In the genomic region with DNA sequence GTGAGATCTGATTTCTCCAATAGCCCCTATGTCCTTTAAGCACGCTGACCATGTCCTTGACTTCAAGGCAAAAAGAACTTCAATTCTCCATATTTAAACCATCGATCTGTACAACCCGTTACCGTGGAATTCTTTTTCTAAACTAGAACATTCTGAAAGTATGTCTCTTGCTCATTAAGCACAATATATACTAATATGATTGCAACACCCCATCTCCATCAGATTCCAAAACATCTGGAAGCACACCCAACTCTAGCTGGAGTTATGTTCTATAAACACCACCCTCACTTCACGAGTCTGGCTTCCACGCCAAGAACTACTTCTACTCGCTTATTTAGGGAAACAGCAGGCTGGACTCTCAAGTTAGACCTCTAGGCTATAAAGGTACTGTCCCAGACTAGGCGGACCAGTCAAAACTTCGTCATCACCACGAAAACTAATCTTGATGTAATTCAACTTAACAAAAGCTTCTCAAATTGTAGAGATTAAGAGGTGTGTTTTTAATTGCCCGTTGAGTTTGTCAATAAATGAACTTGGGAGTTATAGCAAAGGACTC, we compare ENCODE assay signal across 8 mouse cellular contexts. TPM values are rescaled to one million over a fixed set of nuclear protein-coding genes. Genes with fewer than 3 reads are reported as not detected.
DNase-seq lines count a peak whose midpoint lies in the region; ATAC-seq lines count a peak whose summit lies in the region.

No protein-coding gene starts in this region.

- peak overlapping the region; percentile 94 for H3K4me3 ChIP-seq in limb, embryonic 12.5 days (replicated peaks)
- peak overlapping the region; percentile 94 for H3K4me3 ChIP-seq in neural tube, embryonic 12.5 days

- WGBS in limb, embryonic 12.5 days, result 42% methylated on average over 11 of the region's 11 CpGs
- 42% methylated on average over 11 of the region's 11 CpGs for WGBS in neural tube, embryonic 12.5 days

- H3K36me3 ChIP-seq in limb, embryonic 12.5 days, result no peaks in the 10 kb centered on the region
- H3K36me3 ChIP-seq in neural tube, embryonic 12.5 days, result no peaks in the 10 kb centered on the region; the same call in 1 of the 2 replicates

- H3K4me1 ChIP-seq in limb, embryonic 12.5 days (replicated peaks), result peaks cover 23% of the 10 kb centered on the region
- H3K4me1 ChIP-seq in neural tube, embryonic 12.5 days, result peaks cover 19% of the 10 kb centered on the region

- no peaks in the 10 kb centered on the region for H3K9me3 ChIP-seq in limb, embryonic 12.5 days
- no peaks in the 10 kb centered on the region for H3K9me3 ChIP-seq in neural tube, embryonic 12.5 days

- peak overlapping the region; percentile 88 for H3K9ac ChIP-seq in limb, embryonic 12.5 days (replicated peaks)
- H3K9ac ChIP-seq in neural tube, embryonic 12.5 days, result peak overlapping the region; percentile 94

- H3K4me2 ChIP-seq in limb, embryonic 12.5 days, result peak overlapping the region; percentile 82
- peak overlapping the region; percentile 85 for H3K4me2 ChIP-seq in neural tube, embryonic 12.5 days (replicated peaks)

- ATAC-seq in limb, embryonic 12.5 days (ENCODE audit: insufficient number of reproducible peaks, insufficient read depth, low FRiP score, low TSS enrichment, low read depth), result no peak
- no peak for ATAC-seq in neural tube, embryonic 12.5 days (ENCODE audit: low FRiP score, low read depth)
- ATAC-seq in inflammation-experienced regulatory T-cells, adult 6 months, result no peak

- DNase-seq in retina, embryonic 14.5 days (ENCODE audit: low spot score), result peak; percentile 17
- no peak for DNase-seq in retina, postnatal 1 day
- peak; percentile 43 for DNase-seq in gastrocnemius, postnatal 25 days
- DNase-seq in urinary bladder, postnatal 4 days (ENCODE audit: low spot score in 2 of 2), result no peak
- DNase-seq in adrenal gland, postnatal 4 days (ENCODE audit: low spot score in 2 of 2), result no peak

- H3K27ac ChIP-seq in limb, embryonic 12.5 days, result no peak overlapping the region
- no peak overlapping the region for H3K27ac ChIP-seq in neural tube, embryonic 12.5 days

- H3K27me3 ChIP-seq in limb, embryonic 12.5 days, result no peaks in the 10 kb centered on the region
- H3K27me3 ChIP-seq in neural tube, embryonic 12.5 days (replicated peaks), result no peaks in the 10 kb centered on the region

RNA-seq across cellular contexts. Expression of gene Dag1, which starts 1.2 kb away (rescaled TPM):
- total RNA-seq in gastrocnemius, postnatal 25 days (2021), result 100 to 1,000 TPM; 169 to 183 TPM
- 45.7 and 53.3 TPM in 2 replicates for polyA plus RNA-seq in limb, embryonic 12.5 days (2016; fragmentation: Nextera tagmentation; extraction: Ambion mirVana)
- 55.6 and 63.4 TPM in 2 replicates for polyA plus RNA-seq in neural tube, embryonic 12.5 days (2016; fragmentation: Nextera tagmentation; extraction: Ambion mirVana)
- polyA plus RNA-seq in inflammation-experienced regulatory T-cells, adult 6 months (2017; shearing (Covaris generic)), result 1 to 10 TPM; 1.6 to 3.2 (median 2.2) TPM
- 100 to 1,000 TPM; 158 to 188 TPM for total RNA-seq in adrenal gland, postnatal 4 days (2021)

RNA-seq across cellular contexts. Expression of gene Nicn1, which starts 27.7 kb away (rescaled TPM):
- 10 to 100 TPM in 1 of 2 experiments, 1 to 10 TPM in 1; 8.2 to 12.1 TPM for total RNA-seq in gastrocnemius, postnatal 25 days (2021)
- 45.0 and 46.4 TPM in 2 replicates for polyA plus RNA-seq in limb, embryonic 12.5 days (2016; fragmentation: Nextera tagmentation; extraction: Ambion mirVana)
- polyA plus RNA-seq in neural tube, embryonic 12.5 days (2016; fragmentation: Nextera tagmentation; extraction: Ambion mirVana), result 81.2 and 87.0 TPM in 2 replicates
- polyA plus RNA-seq in inflammation-experienced regulatory T-cells, adult 6 months (2017; shearing (Covaris generic)), result 1 to 10 TPM; 1.2 to 2.6 (median 1.6) TPM
- 10 to 100 TPM; 26.4 to 27.2 TPM for total RNA-seq in adrenal gland, postnatal 4 days (2021)

RNA-seq across cellular contexts. Expression of gene Amt, which starts 34.1 kb away (rescaled TPM):
- 1 to 10 TPM; 1.6 to 1.8 TPM for total RNA-seq in gastrocnemius, postnatal 25 days (2021)
- polyA plus RNA-seq in limb, embryonic 12.5 days (2016; fragmentation: Nextera tagmentation; extraction: Ambion mirVana), result 13.3 and 17.0 TPM in 2 replicates
- polyA plus RNA-seq in neural tube, embryonic 12.5 days (2016; fragmentation: Nextera tagmentation; extraction: Ambion mirVana), result 18.9 and 24.8 TPM in 2 replicates
- polyA plus RNA-seq in inflammation-experienced regulatory T-cells, adult 6 months (2017; shearing (Covaris generic)), result 1 to 10 TPM in 2 of 3 experiments, under 1 TPM in 1; 0.18 to 1.3 (median 1.1) TPM
- total RNA-seq in adrenal gland, postnatal 4 days (2021), result 10 to 100 TPM in 1 of 2 experiments, 1 to 10 TPM in 1; 9.5 to 10.8 TPM

RNA-seq across cellular contexts. Expression of gene Rhoa, which starts 43.4 kb away (rescaled TPM):
- 100 to 1,000 TPM; 104 to 120 TPM for total RNA-seq in gastrocnemius, postnatal 25 days (2021)
- 324 and 387 TPM in 2 replicates for polyA plus RNA-seq in limb, embryonic 12.5 days (2016; fragmentation: Nextera tagmentation; extraction: Ambion mirVana)
- 313 and 363 TPM in 2 replicates for polyA plus RNA-seq in neural tube, embryonic 12.5 days (2016; fragmentation: Nextera tagmentation; extraction: Ambion mirVana)
- polyA plus RNA-seq in inflammation-experienced regulatory T-cells, adult 6 months (2017; shearing (Covaris generic)), result 100 to 1,000 TPM; 323 to 459 (median 386) TPM
- total RNA-seq in adrenal gland, postnatal 4 days (2021), result 100 to 1,000 TPM; 357 to 360 TPM

RNA-seq across cellular contexts. Expression of gene Tcta, which starts 43.4 kb away (rescaled TPM):
- total RNA-seq in gastrocnemius, postnatal 25 days (2021), result 10 to 100 TPM; 25.0 to 30.8 TPM
- polyA plus RNA-seq in limb, embryonic 12.5 days (2016; fragmentation: Nextera tagmentation; extraction: Ambion mirVana), result 21.2 and 22.6 TPM in 2 replicates
- polyA plus RNA-seq in neural tube, embryonic 12.5 days (2016; fragmentation: Nextera tagmentation; extraction: Ambion mirVana), result 44.3 and 47.5 TPM in 2 replicates
- polyA plus RNA-seq in inflammation-experienced regulatory T-cells, adult 6 months (2017; shearing (Covaris generic)), result 10 to 100 TPM in 2 of 3 experiments, 1 to 10 TPM in 1; 9.6 to 17.6 (median 14.8) TPM
- total RNA-seq in adrenal gland, postnatal 4 days (2021), result 10 to 100 TPM; 32.7 to 36.7 TPM

Comparison
In these comparisons a context has a peak if more than half of its experiments do, and no peak if none do; other contexts are left out.
1. DNase-seq: peak in retina, embryonic 14.5 days (single experiment) and gastrocnemius, postnatal 25 days (single experiment); none in retina, postnatal 1 day (single experiment), urinary bladder, postnatal 4 days (0 of 2) and adrenal gland, postnatal 4 days (0 of 2).
2. RNA of gene Dag1, which starts 1.2 kb away (polyA plus RNA-seq): 55.6 to 63.4 TPM in neural tube, embryonic 12.5 days and 45.7 to 53.3 TPM in limb, embryonic 12.5 days; 1.6 to 3.2 TPM in inflammation-experienced regulatory T-cells, adult 6 months; every median in the first group is over 10 times any median in the second.
3. RNA of gene Nicn1, which starts 27.7 kb away (polyA plus RNA-seq): 81.2 to 87.0 TPM in neural tube, embryonic 12.5 days and 45.0 to 46.4 TPM in limb, embryonic 12.5 days; 1.2 to 2.6 TPM in inflammation-experienced regulatory T-cells, adult 6 months; every median in the first group is over 10 times any median in the second.